Mouse (Mus musculus): ENCODE data around the gene Btbd35f20.
"Not testable (repeated sequence)": the region's sequence is repeated elsewhere in the genome, so short reads cannot be mapped to it uniquely, and the experiment has no call there.

Btbd35f20 gene

GRCm38 (mm10) chrX:4291145-4291544, at the start of gene Btbd35f20:
Gene Btbd35f20, minus strand, starts transcription at chrX:4291245.
- DNase-seq (ENCODE audit: low read depth): not testable (repeated sequence)

Data from naive thymus-derived CD4-positive, alpha-beta T cell, adult 2 months (primary cell).